Mouse (Mus musculus): ENCODE results near the gene Fam81a. TPM values are rescaled to one million over a fixed set of nuclear protein-coding genes. Genes with fewer than 3 reads are reported as not detected.

Fam81a gene
- total RNA-seq, 2 experiments from 2014 or later = 90.4 to 92.0 TPM

- TF ChIP-seq CTCF (conservative IDR thresholded peaks at IDR 0.05) = no peak
- H3K4me3 ChIP-seq = no peak overlapping the region
- DNase-seq (ENCODE audit: low spot score in 2 of 2) = no peak
Measured at GRCm38 (mm10) chr9:70077170-70077569, 65.2 kb downstream of the Fam81a start.

GRCm38 (mm10) chr9:70072387-70072786 is 70.0 kb downstream of the Fam81a start:
- H3K4me3 ChIP-seq = no peak overlapping the region
- no peak for TF ChIP-seq CTCF (conservative IDR thresholded peaks at IDR 0.05)
- H3K27ac ChIP-seq = no peak overlapping the region
- no peak for DNase-seq (ENCODE audit: low spot score in 2 of 2)

More at GRCm38 (mm10) chr9:70077170-70077569, 65.2 kb downstream of the Fam81a start:
- no peak overlapping the region for H3K27ac ChIP-seq

GRCm38 (mm10) chr9:70069961-70070435 is 72.4 kb downstream of the Fam81a start:
- no peak for DNase-seq (ENCODE audit: low spot score in 2 of 2)
- no peak overlapping the region for H3K27ac ChIP-seq
- H3K4me3 ChIP-seq = no peak overlapping the region
- no peak for TF ChIP-seq CTCF (conservative IDR thresholded peaks at IDR 0.05)

GRCm38 (mm10) chr9:70067497-70067896 is 74.9 kb downstream of the Fam81a start:
- no peak for TF ChIP-seq CTCF (conservative IDR thresholded peaks at IDR 0.05)
- no peak for DNase-seq (ENCODE audit: low spot score in 2 of 2)
- Histone ChIP-seq H3K4me3 (no peak overlapping the region), H3K27ac (no peak overlapping the region)

- Histone ChIP-seq H3K4me3 (no peak overlapping the region), H3K27ac (no peak overlapping the region)
- no peak for TF ChIP-seq CTCF (conservative IDR thresholded peaks at IDR 0.05)
Measured at GRCm38 (mm10) chr9:70062012-70062411, 80.3 kb downstream of the Fam81a start.

GRCm38 (mm10) chr9:70053411-70053810 is 88.9 kb downstream of the Fam81a start:
- Histone ChIP-seq H3K4me3 (no peak overlapping the region), H3K27ac (no peak overlapping the region)
- no peak for TF ChIP-seq CTCF (conservative IDR thresholded peaks at IDR 0.05)
- DNase-seq (ENCODE audit: low spot score in 2 of 2) = no peak

More at GRCm38 (mm10) chr9:70062012-70062411, 80.3 kb downstream of the Fam81a start:
- no peak for DNase-seq (ENCODE audit: low spot score in 2 of 2)

GRCm38 (mm10) chr9:70052730-70053129 is 89.6 kb downstream of the Fam81a start:
- DNase-seq (ENCODE audit: low spot score in 2 of 2) = no peak
- Histone ChIP-seq H3K27ac (no peak overlapping the region), H3K4me3 (no peak overlapping the region)
- TF ChIP-seq CTCF (conservative IDR thresholded peaks at IDR 0.05) = no peak

- no peak for TF ChIP-seq CTCF (conservative IDR thresholded peaks at IDR 0.05)
- no peak for DNase-seq (ENCODE audit: low spot score in 2 of 2)
- H3K27ac ChIP-seq = no peak overlapping the region
- no peak overlapping the region for H3K4me3 ChIP-seq
Measured at GRCm38 (mm10) chr9:70049839-70050238, 92.5 kb downstream of the Fam81a start.

- DNase-seq (ENCODE audit: low spot score in 2 of 2) = no peak
- no peak for TF ChIP-seq CTCF (conservative IDR thresholded peaks at IDR 0.05)
- Histone ChIP-seq H3K4me3 (no peak overlapping the region), H3K27ac (no peak overlapping the region)
Measured at GRCm38 (mm10) chr9:70049416-70049783, 93.0 kb downstream of the Fam81a start.

- H3K4me3 ChIP-seq = no peak overlapping the region
- TF ChIP-seq CTCF (conservative IDR thresholded peaks at IDR 0.05) = no peak
- H3K27ac ChIP-seq = no peak overlapping the region
- no peak for DNase-seq (ENCODE audit: low spot score in 2 of 2)
Measured at GRCm38 (mm10) chr9:70048751-70049415, 93.5 kb downstream of the Fam81a start.

GRCm38 (mm10) chr9:70048280-70048679 is 94.1 kb downstream of the Fam81a start:
- TF ChIP-seq CTCF (conservative IDR thresholded peaks at IDR 0.05) = no peak
- Histone ChIP-seq H3K27ac (no peak overlapping the region), H3K4me3 (no peak overlapping the region)
- no peak for DNase-seq (ENCODE audit: low spot score in 2 of 2)

GRCm38 (mm10) chr9:70047839-70048238 is 94.5 kb downstream of the Fam81a start:
- no peak for TF ChIP-seq CTCF (conservative IDR thresholded peaks at IDR 0.05)
- Histone ChIP-seq H3K4me3 (no peak overlapping the region), H3K27ac (no peak overlapping the region)
- no peak for DNase-seq (ENCODE audit: low spot score in 2 of 2)

GRCm38 (mm10) chr9:70046255-70046654 is 96.1 kb downstream of the Fam81a start:
- Histone ChIP-seq H3K4me3 (no peak overlapping the region), H3K27ac (no peak overlapping the region)
- TF ChIP-seq CTCF (conservative IDR thresholded peaks at IDR 0.05) = no peak
- no peak for DNase-seq (ENCODE audit: low spot score in 2 of 2)

GRCm38 (mm10) chr9:70044865-70045264 is 97.5 kb downstream of the Fam81a start:
- TF ChIP-seq CTCF (conservative IDR thresholded peaks at IDR 0.05) = no peak
- H3K4me3 ChIP-seq = no peak overlapping the region
- no peak overlapping the region for H3K27ac ChIP-seq
- no peak for DNase-seq (ENCODE audit: low spot score in 2 of 2)
